Mouse (Mus musculus): Measurements from ENCODE around the gene Iqcd.

Gene Iqcd

GRCm38 (mm10) chr5:120588569-120589094, at the start of gene Iqcd, which contains the start of gene Tpcn1:
Iqcd (plus strand) TSS chr5:120589016.
Tpcn1 (minus strand) TSS chr5:120588673.
- DNase-seq (ENCODE audit: low read depth in 1 of 2, low spot score in 2 of 2) = peak; percentile 95 to 96

- DNase-seq (ENCODE audit: low read depth in 1 of 2, low spot score in 2 of 2) = no peak
Measured at GRCm38 (mm10) chr5:120548236-120548850, 40.5 kb upstream of the Iqcd start.

DNA sequence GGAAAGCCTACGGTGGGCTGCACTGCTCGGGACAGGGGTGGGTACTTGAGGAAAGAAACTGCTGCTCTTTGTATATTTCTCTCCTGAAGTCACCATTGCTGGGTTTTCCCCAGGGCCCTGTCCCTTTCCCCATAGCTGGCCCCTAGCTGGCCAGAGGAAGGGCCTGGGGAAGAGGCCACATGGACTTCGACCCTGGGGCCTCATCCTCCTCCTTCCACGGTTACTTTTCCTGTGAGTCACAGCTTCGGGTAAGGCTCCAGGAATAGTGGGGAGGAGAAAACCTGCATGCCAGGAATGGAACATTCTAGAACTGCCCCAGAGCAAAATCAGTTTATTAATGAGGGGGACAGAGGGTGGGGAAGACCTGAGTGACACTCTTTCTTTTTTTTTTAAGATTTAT, 38.7 kb upstream of the Iqcd start:
- DNase-seq (ENCODE audit: low read depth in 1 of 2, low spot score in 2 of 2) = no peak

DNA sequence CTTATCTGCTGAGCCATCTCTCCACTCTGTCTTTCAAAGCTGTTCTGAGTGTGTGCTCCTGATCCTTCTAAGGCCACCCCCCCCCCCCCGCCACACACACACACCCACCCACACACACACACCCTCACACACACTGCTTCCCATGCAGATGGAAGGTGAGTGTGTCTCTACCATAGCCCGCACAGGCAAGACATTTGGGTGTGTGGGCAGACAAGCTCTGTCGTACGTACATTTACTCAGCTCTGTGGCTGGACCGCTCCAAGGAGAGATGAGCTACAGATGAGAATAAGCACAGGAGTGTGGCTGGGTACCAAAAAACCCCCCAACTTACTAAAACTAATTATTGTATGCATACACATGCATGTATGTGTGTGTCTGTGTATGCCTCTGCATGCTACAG, 38.1 kb upstream of the Iqcd start:
- no peak for DNase-seq (ENCODE audit: low read depth in 1 of 2, low spot score in 2 of 2)

- DNase-seq (ENCODE audit: low read depth in 1 of 2, low spot score in 2 of 2) = no peak
Measured at GRCm38 (mm10) chr5:120555871-120556270, 32.9 kb upstream of the Iqcd start.

- no peak for DNase-seq (ENCODE audit: low read depth in 1 of 2, low spot score in 2 of 2)
Measured at GRCm38 (mm10) chr5:120558041-120558440, 30.8 kb upstream of the Iqcd start.

DNA sequence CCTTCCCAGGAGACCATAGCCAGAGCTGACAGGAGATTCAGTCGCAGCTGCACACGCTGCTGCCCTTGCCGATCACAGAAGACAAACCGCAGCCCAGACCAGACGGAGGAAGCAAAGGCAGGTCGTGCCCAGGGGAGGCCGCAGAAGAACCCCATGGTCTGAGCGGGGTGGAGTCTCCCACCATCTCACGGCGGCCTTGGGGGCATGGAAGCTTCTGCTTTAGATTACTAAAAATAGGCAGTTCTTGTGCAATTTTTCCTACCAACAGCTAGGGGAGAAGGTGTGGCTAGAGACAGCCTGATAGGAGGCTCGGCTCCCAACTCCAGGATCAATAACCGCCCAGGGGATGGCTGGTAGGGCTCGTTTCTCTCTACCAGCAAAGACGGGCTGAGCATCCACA, 30.1 kb upstream of the Iqcd start:
- peak; percentile 53 to 67 for DNase-seq (ENCODE audit: low read depth in 1 of 2, low spot score in 2 of 2)

DNA sequence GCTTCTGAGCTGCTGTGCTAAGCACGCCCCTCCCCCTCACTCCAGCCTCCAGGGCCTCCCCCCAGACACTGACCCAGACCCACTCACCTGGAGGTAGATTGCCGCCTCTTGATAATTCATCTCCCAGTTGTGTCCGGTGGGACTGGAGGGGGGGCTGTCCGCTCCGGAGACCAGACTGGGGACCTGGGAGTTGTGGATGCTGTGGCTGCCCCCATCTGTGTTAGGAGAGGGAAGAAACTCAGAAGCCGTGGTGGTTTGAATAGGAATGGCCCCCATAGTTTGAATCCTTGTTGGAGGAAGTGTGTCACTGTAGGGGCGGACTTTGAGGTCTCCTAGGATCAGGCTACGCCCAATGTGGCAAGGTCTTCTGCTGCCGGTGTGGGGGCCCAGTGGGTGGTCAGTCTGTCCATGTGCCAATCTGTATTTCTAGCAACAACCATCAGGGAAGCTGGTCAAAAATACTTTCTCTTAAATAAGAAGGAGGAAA, 28.6 kb upstream of the Iqcd start:
- DNase-seq (ENCODE audit: low read depth in 1 of 2, low spot score in 2 of 2) = no peak

DNA sequence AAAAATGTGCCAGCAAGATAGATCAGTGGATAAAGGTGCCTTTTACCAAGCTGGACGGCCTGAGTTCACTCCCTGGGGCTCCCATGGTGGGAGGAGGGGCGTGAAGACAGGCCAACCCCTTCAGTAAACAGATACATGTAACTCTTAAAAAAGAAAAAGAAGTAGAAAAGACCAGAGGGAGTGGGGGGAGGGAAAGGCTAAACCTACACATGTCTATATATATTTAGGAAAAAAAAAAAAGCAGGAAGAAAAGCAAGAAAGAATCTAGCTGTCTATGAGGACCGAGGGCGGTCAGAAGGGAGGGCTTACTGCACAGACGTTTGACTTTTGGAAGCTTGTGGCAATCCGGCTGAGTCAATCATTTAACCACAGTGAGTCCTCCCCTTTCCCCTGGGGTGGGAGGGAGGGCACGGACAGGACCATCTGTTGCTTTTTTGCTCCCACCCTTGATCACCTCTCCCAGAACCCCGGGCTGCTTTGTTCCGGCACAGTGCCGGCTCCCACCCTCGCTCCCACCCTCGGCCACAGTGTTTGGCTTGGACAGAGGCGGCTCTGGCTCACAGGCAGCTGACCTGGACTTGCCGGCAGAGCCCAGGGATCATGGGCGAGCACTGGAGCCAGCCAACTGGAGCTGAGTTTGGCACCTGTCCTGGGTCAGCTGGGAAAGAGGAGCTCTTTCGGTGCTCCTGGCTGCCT, 28.1 kb upstream of the Iqcd start:
- no peak for DNase-seq (ENCODE audit: low read depth in 1 of 2, low spot score in 2 of 2)

- no peak for DNase-seq (ENCODE audit: low read depth in 1 of 2, low spot score in 2 of 2)
Measured at GRCm38 (mm10) chr5:120562956-120563913, 25.6 kb upstream of the Iqcd start.

GRCm38 (mm10) chr5:120563914-120564311, 24.9 kb upstream of the Iqcd start:
- no peak for DNase-seq (ENCODE audit: low read depth in 1 of 2, low spot score in 2 of 2)

DNA sequence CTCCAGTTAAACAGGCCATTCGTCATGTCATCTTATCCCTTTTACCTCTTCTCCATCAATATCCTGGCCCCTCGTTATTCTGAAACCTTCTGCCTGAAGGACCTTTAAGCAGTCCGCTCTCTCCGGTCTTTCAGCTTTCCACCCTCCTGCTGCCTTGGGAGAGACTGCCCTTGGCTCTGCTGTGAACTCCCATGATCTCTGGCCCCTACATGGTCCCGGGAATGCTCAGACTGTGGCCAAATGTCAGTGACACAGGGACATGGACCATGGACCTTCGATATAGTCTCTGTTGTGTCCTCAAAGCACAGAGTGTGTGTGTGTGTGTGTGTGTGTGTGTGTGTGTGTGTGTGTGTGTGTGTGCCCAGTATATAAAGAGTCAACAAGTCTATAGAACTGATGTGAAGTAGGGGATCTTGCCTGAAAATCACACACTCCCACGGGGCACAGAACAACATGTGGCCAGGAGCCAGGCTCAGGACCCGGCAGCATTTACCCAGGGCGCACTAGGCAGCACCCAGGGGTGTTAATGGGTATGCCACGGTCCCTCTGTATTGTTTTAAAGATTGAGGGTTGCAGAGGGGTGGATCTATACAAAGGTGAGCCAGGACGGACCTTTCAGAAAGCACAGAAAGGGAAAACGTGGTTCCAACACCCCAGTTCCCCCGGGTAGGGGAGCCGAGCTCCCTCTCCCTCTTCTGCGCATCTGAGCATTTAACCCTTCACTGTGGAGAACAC, 23.5 kb upstream of the Iqcd start:
- DNase-seq (ENCODE audit: low read depth in 1 of 2, low spot score in 2 of 2) = no peak

GRCm38 (mm10) chr5:120566101-120566500, 22.7 kb upstream of the Iqcd start:
- DNase-seq (ENCODE audit: low read depth in 1 of 2, low spot score in 2 of 2) = no peak

- DNase-seq (ENCODE audit: low read depth in 1 of 2, low spot score in 2 of 2) = no peak
Measured at GRCm38 (mm10) chr5:120566681-120567252, 22.0 kb upstream of the Iqcd start.

GRCm38 (mm10) chr5:120567253-120567701, 21.5 kb upstream of the Iqcd start:
- no peak for DNase-seq (ENCODE audit: low read depth in 1 of 2, low spot score in 2 of 2)

GRCm38 (mm10) chr5:120567761-120568211, 21.0 kb upstream of the Iqcd start:
- no peak for DNase-seq (ENCODE audit: low read depth in 1 of 2, low spot score in 2 of 2)

GRCm38 (mm10) chr5:120568336-120568768, 20.5 kb upstream of the Iqcd start:
- no peak for DNase-seq (ENCODE audit: low read depth in 1 of 2, low spot score in 2 of 2)

- DNase-seq (ENCODE audit: low read depth in 1 of 2, low spot score in 2 of 2) = no peak
Measured at GRCm38 (mm10) chr5:120568964-120569363, 19.9 kb upstream of the Iqcd start.

DNA sequence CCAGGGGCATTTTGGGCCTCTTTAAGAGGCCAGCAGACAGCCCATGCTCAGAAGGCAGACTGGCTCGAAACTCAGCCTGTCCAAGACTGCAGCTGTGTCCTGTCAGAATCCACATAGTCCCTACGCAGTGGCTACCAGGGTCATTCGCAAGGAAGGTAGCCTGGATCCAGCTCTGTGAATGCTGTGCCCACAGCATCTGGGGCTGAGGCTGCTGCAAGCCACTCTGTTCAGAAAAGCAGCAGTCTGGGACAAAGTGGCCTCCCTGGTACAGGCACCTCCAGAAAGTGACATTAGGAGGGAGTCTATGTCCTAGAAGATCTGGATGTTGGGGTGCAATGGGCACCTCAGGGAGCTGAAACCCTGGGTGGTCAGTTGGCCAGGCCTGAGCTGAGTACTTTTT, 19.0 kb upstream of the Iqcd start:
- DNase-seq (ENCODE audit: low read depth in 1 of 2, low spot score in 2 of 2) = no peak

DNA sequence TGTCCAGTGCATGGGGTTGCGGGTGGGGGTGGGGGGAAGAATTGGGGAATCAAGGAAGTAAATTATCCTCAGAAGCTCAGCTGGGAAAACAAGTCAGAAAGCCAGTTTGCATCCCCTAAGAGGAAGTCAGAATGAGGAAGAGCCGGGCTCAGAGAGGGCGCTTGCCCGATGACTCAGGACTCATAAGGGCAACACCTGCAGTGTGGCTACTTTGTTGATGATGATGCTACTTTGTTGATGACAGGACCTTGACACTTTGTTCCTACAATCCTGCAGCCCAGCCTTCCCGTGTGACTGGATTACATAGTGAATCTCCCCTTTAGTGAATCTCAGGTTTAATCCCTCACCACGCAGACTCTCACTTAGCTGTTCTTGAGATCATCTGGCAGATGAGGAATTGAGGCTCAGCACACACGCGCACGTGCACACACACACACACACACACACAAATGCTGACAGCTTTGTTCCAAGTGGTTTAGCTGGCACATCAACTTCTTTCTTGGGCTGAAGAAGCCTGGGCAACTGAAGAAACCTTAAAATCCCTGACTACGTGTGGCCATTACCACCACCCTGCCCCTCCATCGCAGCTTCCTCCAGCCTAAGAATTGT, 18.4 kb upstream of the Iqcd start:
- DNase-seq (ENCODE audit: low read depth in 1 of 2, low spot score in 2 of 2) = peak; percentile 45 to 66

All from monocyte, adult 2 months (primary cell).